Mouse (Mus musculus) inflammation-experienced regulatory T-cells (primary cell): ENCODE measurements around the gene Tll2. TPM values are rescaled to one million over a fixed set of nuclear protein-coding genes. Genes with fewer than 3 reads are reported as not detected.

ENCODE experiments used
- polyA plus RNA-seq, 2 experiments: library from polyadenylated mRNA; unstranded; fragments of 100-300 nt; shearing (Covaris generic); gene quantifications; one replicate each; pipeline ENCODE4 v1.2.1; 2017

Gene Tll2
- under 1 TPM; 0.05 to 0.09 TPM for polyA plus RNA-seq

GRCm38 (mm10) chr19:41206811-41207344 lies at the start of gene Tll2:
Tll2 (minus strand) TSS chr19:41206835.

GRCm38 (mm10) chr19:41076906-41077305 lies 129.7 kb downstream of the Tll2 start, which contains the start of gene Opalin:
Opalin (minus strand) TSS chr19:41077113.

Other genes starting within 250 kb of the Tll2 start
- gene Blnk, start 212.3 kb downstream of the Tll2 start, polyA plus RNA-seq: 1 to 10 TPM; 2.8 to 4.6 TPM
- gene Dntt, start 177.6 kb downstream of the Tll2 start, polyA plus RNA-seq: 1 to 10 TPM in 1 of 2 experiments, under 1 TPM in 1; 0.59 to 1.2 TPM
- gene Opalin, start 129.7 kb downstream of the Tll2 start, polyA plus RNA-seq: not detected
- 100 to 1,000 TPM; 272 to 306 TPM for gene Tm9sf3, start 57.2 kb upstream of the Tll2 start, polyA plus RNA-seq
- 10 to 100 TPM in 1 of 2 experiments, 1 to 10 TPM in 1; 4.4 to 32.2 TPM for gene Pik3ap1, start 178.3 kb upstream of the Tll2 start, polyA plus RNA-seq